Mouse (Mus musculus): ENCODE data around the gene Syngr2.

DNA sequence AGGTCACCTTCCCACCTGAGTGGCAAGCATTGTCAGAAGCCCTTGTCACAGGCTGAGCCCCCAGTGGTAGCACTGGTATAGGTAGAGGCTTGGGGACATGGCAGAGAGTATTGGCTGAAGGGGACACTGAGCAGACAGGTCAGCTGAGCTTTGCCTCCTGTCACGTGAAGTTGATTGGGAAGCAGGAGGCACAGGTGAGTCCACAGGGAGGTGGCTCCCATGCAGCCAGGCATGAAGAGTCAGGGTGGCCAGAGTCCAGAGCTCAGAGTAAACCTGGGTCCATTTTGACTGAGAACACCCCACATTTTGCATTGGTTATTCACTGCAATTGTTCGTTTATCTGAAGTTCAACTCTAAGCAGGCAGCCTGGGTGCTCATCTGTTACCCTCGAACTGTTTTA lies 43.4 kb downstream of the Syngr2 start:
- TF ChIP-seq EP300 (IDR thresholded peaks at IDR 0.05; ENCODE audit: low read depth) = no peak
- no peak for TF ChIP-seq CTCF (IDR thresholded peaks at IDR 0.05; ENCODE audit: low read depth)
